Mouse (Mus musculus): ENCODE measurements around the gene F9. TPM values are rescaled to one million over a fixed set of nuclear protein-coding genes. Genes with fewer than 3 reads are reported as not detected.
A peak's percentile ranks its signal among the peaks of the same experiment; 100 is the strongest.

F9 gene
- not detected in 2 replicates for total RNA-seq (2017)

- peak; percentile 78 to 82; a peak in 3 of 4 replicates for ATAC-seq (replicated peaks in 1 of 2; ENCODE audit: insufficient read depth in 1 of 2, low FRiP score in 2 of 2, low TSS enrichment in 1 of 2, low read depth in 1 of 2, poor library complexity in 2 of 2, severe bottlenecking in 2 of 2)
Observed at GRCm38 (mm10) chrX:59999221-60000083, at the start of gene F9. F9 (plus strand) TSS chrX:59999464.

- ATAC-seq (replicated peaks in 1 of 2; ENCODE audit: insufficient read depth in 1 of 2, low FRiP score in 2 of 2, low TSS enrichment in 1 of 2, low read depth in 1 of 2, poor library complexity in 2 of 2, severe bottlenecking in 2 of 2): peak; percentile 42 to 59; a peak in 2 of 4 replicates
Observed at GRCm38 (mm10) chrX:59969767-59970166, 29.5 kb upstream of the F9 start.

GRCm38 (mm10) chrX:60000084-60000443, 800 bp downstream of the F9 start:
- ATAC-seq (replicated peaks in 1 of 2; ENCODE audit: insufficient read depth in 1 of 2, low FRiP score in 2 of 2, low TSS enrichment in 1 of 2, low read depth in 1 of 2, poor library complexity in 2 of 2, severe bottlenecking in 2 of 2): peak in 1 of 2 experiments; percentile 42; a peak in 2 of 4 replicates

- peak; percentile 53 to 55; a peak in 2 of 4 replicates for ATAC-seq (replicated peaks in 1 of 2; ENCODE audit: insufficient read depth in 1 of 2, low FRiP score in 2 of 2, low TSS enrichment in 1 of 2, low read depth in 1 of 2, poor library complexity in 2 of 2, severe bottlenecking in 2 of 2)
Observed at GRCm38 (mm10) chrX:60001461-60001860, 2.2 kb downstream of the F9 start.

- peak; percentile 49 to 68; a peak in 1 of 4 replicates for ATAC-seq (replicated peaks in 1 of 2; ENCODE audit: insufficient read depth in 1 of 2, low FRiP score in 2 of 2, low TSS enrichment in 1 of 2, low read depth in 1 of 2, poor library complexity in 2 of 2, severe bottlenecking in 2 of 2)
Observed at GRCm38 (mm10) chrX:60013084-60013676, 13.9 kb downstream of the F9 start.

- no peak for ATAC-seq (replicated peaks in 1 of 2; ENCODE audit: insufficient read depth in 1 of 2, low FRiP score in 2 of 2, low TSS enrichment in 1 of 2, low read depth in 1 of 2, poor library complexity in 2 of 2, severe bottlenecking in 2 of 2)
Observed at GRCm38 (mm10) chrX:60014588-60014987, 15.3 kb downstream of the F9 start.

DNA sequence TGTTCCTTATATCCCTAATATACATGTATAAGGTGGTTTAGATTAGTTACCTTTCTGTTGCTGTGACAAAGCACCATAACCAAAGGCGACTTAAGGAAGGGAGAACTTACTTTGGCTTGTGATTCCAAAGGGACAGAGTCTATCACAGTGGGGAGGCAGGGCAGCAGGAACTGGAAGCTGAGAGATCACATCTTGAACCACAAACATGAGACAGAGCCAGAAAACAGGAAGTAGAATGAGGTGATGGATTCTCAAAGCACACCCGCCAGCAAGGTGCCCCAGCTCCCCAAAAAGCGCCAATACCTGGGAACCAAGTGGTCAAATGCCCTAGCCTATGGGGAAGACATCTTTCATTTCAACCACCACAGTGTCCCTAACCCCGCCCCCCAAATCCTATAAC, 21.7 kb downstream of the F9 start:
- ATAC-seq (replicated peaks in 1 of 2; ENCODE audit: insufficient read depth in 1 of 2, low FRiP score in 2 of 2, low TSS enrichment in 1 of 2, low read depth in 1 of 2, poor library complexity in 2 of 2, severe bottlenecking in 2 of 2): no peak

DNA sequence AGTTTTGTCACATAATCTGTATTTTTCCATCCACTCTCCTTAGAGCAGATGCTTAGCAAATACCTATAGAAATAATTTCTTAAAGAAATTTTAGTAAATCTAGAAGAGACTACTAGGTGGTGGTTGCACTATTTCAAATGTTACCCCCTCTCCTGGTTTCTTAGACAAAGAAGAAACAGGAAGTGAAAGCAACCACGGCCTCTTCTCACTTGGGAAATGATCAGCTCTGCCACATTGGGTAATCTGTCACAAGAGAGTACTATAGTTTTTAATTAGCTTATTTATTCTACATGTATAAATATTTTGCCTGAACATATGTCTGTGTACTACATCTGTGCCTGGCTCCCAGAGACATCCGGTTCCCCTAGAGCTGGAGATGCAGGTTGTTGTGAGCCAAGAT, 22.3 kb downstream of the F9 start:
- ATAC-seq (replicated peaks in 1 of 2; ENCODE audit: insufficient read depth in 1 of 2, low FRiP score in 2 of 2, low TSS enrichment in 1 of 2, low read depth in 1 of 2, poor library complexity in 2 of 2, severe bottlenecking in 2 of 2): no peak

- no peak; a peak in 1 of 4 replicates for ATAC-seq (replicated peaks in 1 of 2; ENCODE audit: insufficient read depth in 1 of 2, low FRiP score in 2 of 2, low TSS enrichment in 1 of 2, low read depth in 1 of 2, poor library complexity in 2 of 2, severe bottlenecking in 2 of 2)
Observed at GRCm38 (mm10) chrX:60026654-60027053, 27.4 kb downstream of the F9 start.

- no peak for ATAC-seq (replicated peaks in 1 of 2; ENCODE audit: insufficient read depth in 1 of 2, low FRiP score in 2 of 2, low TSS enrichment in 1 of 2, low read depth in 1 of 2, poor library complexity in 2 of 2, severe bottlenecking in 2 of 2)
Observed at GRCm38 (mm10) chrX:60054745-60055144, 55.5 kb downstream of the F9 start.

DNA sequence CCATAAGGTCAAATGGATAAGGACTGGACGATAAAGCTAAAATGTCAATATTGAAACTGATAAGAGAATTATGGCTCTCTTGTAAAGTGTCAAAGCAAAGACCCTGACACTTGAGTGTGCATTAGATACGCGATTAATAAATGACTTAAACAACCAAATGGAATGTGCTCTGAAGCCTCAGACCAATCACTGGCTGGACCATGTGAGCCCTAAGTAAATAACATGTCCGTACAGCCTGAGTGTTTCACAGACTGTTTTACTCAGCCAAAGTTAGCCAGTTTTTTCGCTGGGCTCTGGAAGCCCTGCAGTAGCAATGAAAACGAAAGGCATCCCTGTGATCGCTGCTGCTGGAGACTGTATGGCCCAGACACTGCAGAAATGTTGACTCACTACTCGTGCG, 55.9 kb downstream of the F9 start:
- ATAC-seq (replicated peaks in 1 of 2; ENCODE audit: insufficient read depth in 1 of 2, low FRiP score in 2 of 2, low TSS enrichment in 1 of 2, low read depth in 1 of 2, poor library complexity in 2 of 2, severe bottlenecking in 2 of 2): no peak

DNA sequence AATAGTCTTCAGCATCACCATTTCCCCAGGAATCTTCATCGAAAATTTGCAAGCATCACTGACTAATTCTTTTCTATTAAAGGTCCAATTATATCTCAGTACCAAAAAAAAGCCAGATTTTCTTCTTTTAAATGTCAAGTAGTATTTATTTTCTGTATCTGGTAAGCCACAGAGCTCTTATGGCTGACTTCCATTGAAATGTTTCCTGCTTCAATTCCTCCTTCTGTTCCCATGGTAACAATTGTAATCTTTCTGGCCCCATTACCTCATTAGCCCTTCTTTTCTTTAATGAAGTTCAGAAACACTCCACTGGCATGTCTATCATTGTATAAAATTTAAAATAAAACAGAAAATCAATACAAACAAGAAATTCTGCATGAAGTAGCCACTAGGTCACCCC, 76.1 kb downstream of the F9 start:
- ATAC-seq (replicated peaks in 1 of 2; ENCODE audit: insufficient read depth in 1 of 2, low FRiP score in 2 of 2, low TSS enrichment in 1 of 2, low read depth in 1 of 2, poor library complexity in 2 of 2, severe bottlenecking in 2 of 2): no peak

Other genes with a start within 250 kb of the F9 start
- 1.8 TPM in 2 replicates for gene Mcf2, start 179.6 kb downstream of the F9 start, total RNA-seq (2017)

Data from hematopoietic stem cell, adult 5-6 weeks (primary cell).